Comparison of ENCODE assay signal across 9 mouse cellular contexts in the genomic region with DNA sequence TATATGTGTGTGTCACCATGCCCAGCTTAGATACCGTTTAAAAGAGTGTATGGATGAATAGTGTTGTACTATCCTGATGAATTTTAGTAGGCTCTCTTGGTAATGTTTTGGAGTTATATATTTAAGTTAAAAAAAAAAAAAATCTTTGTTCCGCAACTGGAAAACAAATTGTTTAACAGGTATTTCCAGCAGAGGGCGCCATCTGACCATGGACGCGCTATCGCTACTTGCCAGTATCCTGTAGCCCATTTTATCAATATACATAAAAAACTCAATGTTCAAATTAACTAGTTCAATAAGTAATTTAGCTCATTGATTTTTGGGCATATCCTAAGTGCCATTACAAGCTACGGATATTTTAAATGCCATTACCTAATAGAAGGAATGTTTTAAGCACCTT. TPM values are rescaled to one million over a fixed set of nuclear protein-coding genes. Genes with fewer than 3 reads are reported as not detected.
DNase-seq lines count a peak whose midpoint lies in the region; ATAC-seq and TF ChIP-seq lines count a peak whose summit lies in the region.
"Had no signal": no experiment of that assay in that cellular context is flagged by ENCODE, and none has a peak within 500 bp of the region (broad histone marks: within the 10 kb centered on the region; RNA-seq: fewer than 3 reads in every experiment).

No protein-coding gene starts in this region.

- no peak for TF ChIP-seq EP300 in heart, adult 2 months (IDR thresholded peaks at IDR 0.05; ENCODE audit: insufficient read depth, low read depth, low read length)
- TF ChIP-seq EP300 in lung, postnatal 0 days (IDR thresholded peaks at IDR 0.05), result 0 out of 2 replicates have a peak, but pooled peaks have one; percentile 24

- no peaks in the 10 kb centered on the region for H3K4me1 ChIP-seq in heart, adult 2 months (ENCODE audit: control insufficient read depth, insufficient read depth, low read length)
- H3K4me1 ChIP-seq in kidney, postnatal 0 days (replicated peaks; ENCODE audit: insufficient read depth, low read length), result no peaks in the 10 kb centered on the region
- no peaks in the 10 kb centered on the region for H3K4me1 ChIP-seq in lung, postnatal 0 days (ENCODE audit: insufficient read depth, low read depth, low read length)
- H3K4me1 ChIP-seq: embryonic facial prominence, embryonic 15.5 days had no signal

- 5% methylated on average over 7 of the region's 7 CpGs for WGBS in heart, adult 2 months
- WGBS in kidney, postnatal 0 days, result 5% methylated on average over 7 of the region's 7 CpGs
- 4% methylated on average over 7 of the region's 7 CpGs for whole genome bisulfite sequencing in lung, postnatal 0 days

- TF ChIP-seq CTCF in heart, adult 2 months (IDR thresholded peaks at IDR 0.05), result peak; percentile 86
- TF ChIP-seq CTCF in kidney, postnatal 0 days (IDR thresholded peaks at IDR 0.05; ENCODE audit: low read depth), result peak; percentile 83
- TF ChIP-seq CTCF in lung, postnatal 0 days (IDR thresholded peaks at IDR 0.05), result peak; percentile 77

- H3K4me3 ChIP-seq in heart, adult 2 months, result no peak overlapping the region
- H3K4me3 ChIP-seq in kidney, postnatal 0 days (replicated peaks; ENCODE audit: low read depth, low read length), result no peak overlapping the region
- no peak overlapping the region for H3K4me3 ChIP-seq in lung, postnatal 0 days (ENCODE audit: low read depth, low read length)
- H3K4me3 ChIP-seq: embryonic facial prominence, embryonic 15.5 days had no signal

- no peak for TF ChIP-seq POLR2A in heart, adult 2 months (IDR thresholded peaks at IDR 0.05; ENCODE audit: insufficient read depth, low read depth, low read length)

- ATAC-seq in kidney, postnatal 0 days (replicated peaks; ENCODE audit: low FRiP score, low read depth), result no peak
- ATAC-seq in lung, postnatal 0 days, result no peak

- no peak overlapping the region for H3K9ac ChIP-seq in heart, adult 2 months (ENCODE audit: low read depth, low read length)
- no peak overlapping the region for H3K9ac ChIP-seq in kidney, postnatal 0 days (ENCODE audit: low read depth, low read length)
- no peak overlapping the region for H3K9ac ChIP-seq in lung, postnatal 0 days (replicated peaks; ENCODE audit: low read depth)
- H3K9ac ChIP-seq: embryonic facial prominence, embryonic 15.5 days had no signal

- intact Hi-C loops in heart, adult 2 months (cut with DNase I), result loop anchor here (10.0 kb wide), 1 partner anchor 1312 kb away; no protein-coding TSS in a partner anchor
- intact Hi-C loops in heart, postnatal 25 days (cut with DNase I), result loop anchor here (10.0 kb wide), 1 partner anchor 1932 kb away; no protein-coding TSS in a partner anchor

- no peaks in the 10 kb centered on the region for H3K36me3 ChIP-seq in heart, adult 2 months (ENCODE audit: control insufficient read depth, insufficient read depth, low read length)
- H3K36me3 ChIP-seq in kidney, postnatal 0 days (ENCODE audit: insufficient read depth, low read length), result no peaks in the 10 kb centered on the region
- H3K36me3 ChIP-seq in lung, postnatal 0 days (ENCODE audit: insufficient read depth, low read length), result no peaks in the 10 kb centered on the region
- H3K36me3 ChIP-seq: embryonic facial prominence, embryonic 15.5 days had no signal

- no peaks in the 10 kb centered on the region for H3K79me2 ChIP-seq in heart, adult 2 months (replicated peaks; ENCODE audit: control insufficient read depth, insufficient read depth, low read length)

- H3K27ac ChIP-seq in heart, adult 2 months, result no peak overlapping the region
- no peak overlapping the region for H3K27ac ChIP-seq in kidney, postnatal 0 days
- no peak overlapping the region for H3K27ac ChIP-seq in lung, postnatal 0 days (ENCODE audit: low read length)
- H3K27ac ChIP-seq: embryonic facial prominence, embryonic 15.5 days had no signal

- H3K4me2 ChIP-seq in kidney, postnatal 0 days (ENCODE audit: low read length), result no peak overlapping the region
- no peak overlapping the region for H3K4me2 ChIP-seq in lung, postnatal 0 days (replicated peaks; ENCODE audit: low read depth, low read length)
- H3K4me2 ChIP-seq: embryonic facial prominence, embryonic 15.5 days had no signal

- peaks cover 3% of the 10 kb centered on the region for H3K27me3 ChIP-seq in heart, adult 2 months (ENCODE audit: control insufficient read depth, insufficient read depth, low read length)
- no peaks in the 10 kb centered on the region; the same call in 1 of the 2 replicates for H3K27me3 ChIP-seq in kidney, postnatal 0 days (ENCODE audit: insufficient read depth, low read length)
- no peaks in the 10 kb centered on the region for H3K27me3 ChIP-seq in lung, postnatal 0 days (replicated peaks; ENCODE audit: insufficient read depth, low read length)

- DNase-seq in heart, adult 2 months, result peak in 1 of 2 experiments; percentile 32
- DNase-seq in heart, postnatal 25 days (ENCODE audit: low spot score), result no peak
- peak; percentile 69 for DNase-seq in urinary bladder, postnatal 25 days (ENCODE audit: low spot score)
- no peak for DNase-seq in urinary bladder, adult 2 months (ENCODE audit: low spot score)
- DNase-seq in cerebellum, postnatal 14 days, result peak; percentile 78 to 88
- peak; percentile 90 for DNase-seq in kidney, postnatal 0 days (ENCODE audit: low spot score)
- DNase-seq in lung, postnatal 0 days (ENCODE audit: low spot score), result peak; percentile 84
- DNase-seq in testis, postnatal 10 days (ENCODE audit: low spot score), result peak; percentile 87

- no peaks in the 10 kb centered on the region for H3K9me3 ChIP-seq in kidney, postnatal 0 days (replicated peaks; ENCODE audit: low read length)
- H3K9me3 ChIP-seq in lung, postnatal 0 days (ENCODE audit: low read length), result no peaks in the 10 kb centered on the region
- H3K9me3 ChIP-seq: embryonic facial prominence, embryonic 15.5 days had no signal

RNA-seq across cellular contexts. Expression of a gene that starts 14.8 kb away (rescaled TPM):
- total RNA-seq in heart, adult 2 months (2021), result 100 to 1,000 TPM in 1 of 2 experiments, 10 to 100 TPM in 1; 91.2 to 101 TPM
- 55.3 and 80.8 TPM in 2 replicates for polyA plus RNA-seq in heart, adult 2 months (2012; rRNA removed)
- total RNA-seq in heart, postnatal 25 days (2021), result 10 to 100 TPM; 80.4 to 89.9 TPM
- polyA plus RNA-seq in urinary bladder, adult 2 months (2012; rRNA removed), result 107 and 113 TPM in 2 replicates
- polyA plus RNA-seq in kidney, postnatal 0 days (2015; fragmentation: Nextera tagmentation; extraction: Ambion mirVana), result 191 and 204 TPM in 2 replicates
- 136 and 141 TPM in 2 replicates for polyA plus RNA-seq in lung, postnatal 0 days (2015; fragmentation: Nextera tagmentation; extraction: Ambion mirVana)

Comparison
In these comparisons a context has a peak if more than half of its experiments do, and no peak if none do; other contexts are left out.
1. DNase-seq: peak in urinary bladder, postnatal 25 days (single experiment), cerebellum, postnatal 14 days (2 of 2), kidney, postnatal 0 days (single experiment), lung, postnatal 0 days (single experiment) and testis, postnatal 10 days (single experiment); none in heart, postnatal 25 days (single experiment) and urinary bladder, adult 2 months (single experiment).
2. Peak in every context shown above with its lines, with median percentiles within 50 percentile points of each other: CTCF ChIP-seq.